Mouse (Mus musculus) brown adipose tissue, adult 24 weeks (tissue): ENCODE measurements around the gene Tmem252. TPM values are rescaled to one million over a fixed set of nuclear protein-coding genes. Genes with fewer than 3 reads are reported as not detected.

Experiments
- H3K27ac ChIP-seq: fragments of 200-500 bp; replicated peaks from 2 replicates; pipeline ENCODE4 v1.5.1; 2012; ENCODE audit warnings: low read depth, mild to moderate bottlenecking, low read length
- H3K4me1 ChIP-seq: fragments of 200-500 bp; 2 replicates; pipeline ENCODE4 v1.6.1; 2012; ENCODE audit warnings: low read length, mixed read lengths; ENCODE audit not compliant: control insufficient read depth, insufficient read depth, insufficient read length
- H3K4me3 ChIP-seq: fragments of 200-500 bp; 2 replicates; pipeline ENCODE4 v1.5.1; 2012; ENCODE audit warnings: low read depth, mild to moderate bottlenecking, low read length, moderate library complexity; ENCODE audit not compliant: insufficient read depth
- polyA plus RNA-seq: library from polyadenylated mRNA; stranded (reverse); fragments of >200 nt; gene quantifications from 2 replicates; pipeline ENCODE4 v1.2.4, GENCODE M21; 2012; ENCODE audit not compliant: missing spikeins, insufficient read depth, insufficient read length

The Tmem252 gene
- polyA plus RNA-seq = not detected in 2 replicates

- peak within 1 kb of the TSS; percentile 14; the same call in 1 of the 2 replicates for H3K4me3 ChIP-seq
- H3K27ac ChIP-seq = peak within 1 kb of the TSS; percentile 64
- peaks cover 12% of the 10 kb centered on the region; the same call in 1 of the 2 replicates for H3K4me1 ChIP-seq
Measured at GRCm38 (mm10) chr19:24673762-24674161, at the start of gene Tmem252. Gene Tmem252, plus strand, starts transcription at chr19:24674008.

- H3K4me1 ChIP-seq = no peaks in the 10 kb centered on the region
- no peak overlapping the region for H3K27ac ChIP-seq
- no peak overlapping the region for H3K4me3 ChIP-seq
Measured at GRCm38 (mm10) chr19:24628049-24628448, 45.8 kb upstream of the Tmem252 start.

- Histone ChIP-seq H3K4me3 (no peak overlapping the region), H3K4me1 (no peaks in the 10 kb centered on the region), H3K27ac (no peak overlapping the region)
Measured at GRCm38 (mm10) chr19:24633008-24633407, 40.8 kb upstream of the Tmem252 start.

DNA sequence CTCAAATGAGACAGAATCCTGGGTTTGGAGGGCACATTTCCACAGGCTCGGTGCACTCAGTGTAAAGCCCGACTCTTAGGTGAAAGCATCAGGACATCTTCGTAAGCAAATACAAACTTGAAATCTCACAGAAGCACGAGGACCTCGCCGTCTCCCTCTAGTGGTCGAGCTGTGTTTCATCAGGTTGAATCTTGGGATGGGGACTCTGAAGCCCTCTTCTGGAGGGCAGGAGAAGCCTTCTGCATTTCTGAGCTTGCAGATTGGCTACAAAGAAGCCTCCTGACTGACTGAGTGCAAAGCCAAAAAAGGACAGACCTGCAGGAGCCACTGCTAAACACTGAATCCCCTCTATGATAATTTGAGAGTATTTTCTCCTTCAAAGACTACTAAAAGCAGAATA, 39.2 kb upstream of the Tmem252 start:
- H3K4me1 ChIP-seq = no peaks in the 10 kb centered on the region
- no peak overlapping the region for H3K4me3 ChIP-seq
- no peak overlapping the region for H3K27ac ChIP-seq

GRCm38 (mm10) chr19:24636616-24637015, 37.2 kb upstream of the Tmem252 start:
- Histone ChIP-seq H3K4me3 (no peak overlapping the region), H3K27ac (no peak overlapping the region), H3K4me1 (no peaks in the 10 kb centered on the region)

DNA sequence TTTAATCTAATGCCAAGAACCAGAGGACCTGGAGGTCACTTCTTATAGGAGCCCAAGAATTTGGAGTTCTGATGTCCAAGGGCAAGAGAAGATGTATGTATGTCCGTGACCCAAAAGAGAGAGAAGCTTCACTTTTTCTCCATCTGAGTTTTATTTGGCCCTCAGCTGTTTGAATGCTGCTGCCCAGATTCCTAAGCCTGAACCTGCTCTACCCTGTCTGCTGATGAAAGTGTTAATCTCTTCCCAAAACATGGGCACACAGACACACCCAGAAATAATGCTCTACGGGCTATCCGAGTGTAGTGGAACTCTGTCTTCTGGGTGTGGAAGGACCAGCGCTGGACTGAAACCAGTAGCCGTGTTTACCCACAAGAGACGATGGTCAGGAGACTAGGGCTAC, 35.8 kb upstream of the Tmem252 start:
- H3K4me3 ChIP-seq = no peak overlapping the region
- H3K27ac ChIP-seq = no peak overlapping the region
- no peaks in the 10 kb centered on the region for H3K4me1 ChIP-seq

DNA sequence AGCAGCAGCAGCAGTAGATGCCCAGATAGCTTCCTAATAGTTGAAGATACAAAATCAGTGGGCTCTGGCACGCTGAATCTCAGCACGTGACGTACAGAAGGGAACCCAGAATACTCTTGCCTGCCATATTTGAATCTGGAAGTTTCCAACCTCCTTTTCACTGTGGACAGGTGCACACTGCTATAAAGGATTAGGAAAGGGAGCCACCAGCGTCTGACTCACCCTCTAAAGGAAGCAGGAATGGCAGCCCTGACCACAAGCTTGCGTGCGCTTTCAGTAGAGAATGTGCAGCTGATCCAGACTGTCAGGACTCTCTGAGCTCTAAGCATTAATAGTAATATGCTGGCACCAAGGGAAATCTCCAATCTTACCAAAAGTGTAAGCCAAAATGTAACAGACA, 32.8 kb upstream of the Tmem252 start:
- Histone ChIP-seq H3K27ac (no peak overlapping the region), H3K4me1 (no peaks in the 10 kb centered on the region), H3K4me3 (no peak overlapping the region)

- H3K27ac ChIP-seq = no peak overlapping the region
- no peak overlapping the region for H3K4me3 ChIP-seq
- H3K4me1 ChIP-seq = no peaks in the 10 kb centered on the region; the same call in 1 of the 2 replicates
Measured at GRCm38 (mm10) chr19:24644971-24645370, 28.8 kb upstream of the Tmem252 start.

DNA sequence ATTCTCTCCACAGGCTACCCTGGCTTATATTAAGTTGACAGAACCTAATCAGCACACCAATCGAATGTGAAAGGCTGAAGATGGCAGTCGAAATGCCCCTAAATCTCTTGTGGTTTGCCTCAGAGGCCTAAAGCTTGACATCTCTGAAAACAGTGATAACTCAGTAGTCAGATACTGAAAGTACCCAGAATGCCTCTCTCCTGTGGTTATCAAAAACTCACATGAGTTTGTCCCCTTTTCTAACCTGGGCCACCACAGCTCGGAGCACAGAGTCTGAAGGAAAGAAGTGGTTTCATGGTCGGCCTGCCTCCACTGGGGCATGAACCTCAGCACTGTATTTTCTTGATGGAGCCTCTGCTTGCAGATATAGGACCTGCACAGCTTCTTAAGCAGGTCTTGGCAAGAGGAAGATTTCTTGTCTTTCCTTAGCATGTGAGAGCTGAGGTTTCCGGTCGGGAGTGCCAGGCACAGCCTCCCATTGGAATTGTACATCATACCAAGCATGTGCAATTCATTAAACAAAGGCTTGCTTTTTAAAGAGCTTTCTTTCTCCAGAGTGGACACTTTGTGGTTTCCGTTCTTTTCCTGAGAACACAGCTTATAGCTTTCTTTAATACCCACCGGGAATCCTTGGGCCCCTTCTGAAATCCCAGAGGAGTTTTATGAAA, 27.5 kb upstream of the Tmem252 start:
- Histone ChIP-seq H3K4me3 (no peak overlapping the region), H3K27ac (0 out of 2 replicates have a peak overlapping the region, but pooled peaks have one; percentile 11), H3K4me1 (no peaks in the 10 kb centered on the region; the same call in 1 of the 2 replicates)

- H3K27ac ChIP-seq = no peak overlapping the region
- H3K4me1 ChIP-seq = no peaks in the 10 kb centered on the region; the same call in 1 of the 2 replicates
- H3K4me3 ChIP-seq = no peak overlapping the region
Measured at GRCm38 (mm10) chr19:24648016-24648415, 25.8 kb upstream of the Tmem252 start.

- no peaks in the 10 kb centered on the region; the same call in 1 of the 2 replicates for H3K4me1 ChIP-seq
Measured at GRCm38 (mm10) chr19:24650428-24650827, 23.4 kb upstream of the Tmem252 start.

DNA sequence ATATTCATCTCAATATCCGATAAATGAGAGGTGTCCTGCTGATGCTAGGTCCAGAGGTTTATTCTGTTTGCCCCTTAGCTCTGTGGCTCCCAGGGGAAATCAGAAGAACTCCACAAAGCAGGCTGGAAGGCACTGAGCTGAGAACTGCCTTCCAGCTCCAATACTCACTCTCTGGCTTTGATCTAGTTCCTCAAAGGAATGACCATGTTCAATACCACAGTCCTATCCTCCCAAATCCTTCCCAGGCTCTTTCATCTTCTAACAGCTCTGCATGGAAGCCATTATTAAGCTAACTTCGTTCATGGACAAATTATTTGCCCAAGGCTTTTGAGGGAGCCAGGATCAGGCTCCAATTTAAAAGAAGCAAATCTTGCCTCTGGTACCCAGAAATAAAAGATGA, 22.2 kb upstream of the Tmem252 start:
- H3K4me1 ChIP-seq = no peaks in the 10 kb centered on the region; the same call in 1 of the 2 replicates
- H3K27ac ChIP-seq = no peak overlapping the region
- H3K4me3 ChIP-seq = no peak overlapping the region

More at GRCm38 (mm10) chr19:24650428-24650827, 23.4 kb upstream of the Tmem252 start:
- H3K4me3 ChIP-seq = no peak overlapping the region
- no peak overlapping the region for H3K27ac ChIP-seq

DNA sequence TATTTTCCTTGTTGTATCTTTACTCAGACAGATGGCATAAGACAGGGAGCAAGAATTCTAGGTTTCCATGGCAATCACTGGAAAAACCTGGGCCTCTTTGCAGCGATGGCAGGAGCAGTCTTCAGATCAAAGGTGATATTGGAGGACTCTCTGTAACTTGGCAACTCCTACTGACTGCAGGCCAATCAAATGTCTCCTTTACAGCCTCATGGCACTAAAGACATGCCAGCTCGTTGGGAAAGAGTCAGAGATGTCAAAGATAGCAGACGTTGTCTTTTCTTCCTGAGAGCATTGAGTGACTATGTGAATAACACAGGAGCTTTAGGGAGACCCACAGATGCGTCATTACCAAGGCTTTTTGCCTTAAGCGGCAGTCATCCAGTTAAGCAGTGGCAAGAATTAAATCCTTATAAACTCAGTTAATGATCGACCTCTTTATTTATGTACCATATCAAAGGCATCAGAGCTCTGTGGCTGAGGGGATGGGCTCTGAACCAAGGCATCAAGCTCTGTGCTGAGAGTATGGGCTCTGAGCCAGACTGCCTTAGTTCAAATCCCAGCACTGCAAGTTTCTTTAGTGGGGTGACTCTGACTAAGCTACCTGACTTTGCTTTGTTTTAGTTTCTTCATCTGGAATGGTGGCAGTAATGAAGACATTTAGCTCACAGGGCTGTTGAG, 21.3 kb upstream of the Tmem252 start:
- Histone ChIP-seq H3K4me3 (no peak overlapping the region), H3K27ac (no peak overlapping the region), H3K4me1 (no peaks in the 10 kb centered on the region)

- no peak overlapping the region for H3K4me3 ChIP-seq
- no peak overlapping the region for H3K27ac ChIP-seq
- no peaks in the 10 kb centered on the region for H3K4me1 ChIP-seq
Measured at GRCm38 (mm10) chr19:24653230-24653799, 20.5 kb upstream of the Tmem252 start.

DNA sequence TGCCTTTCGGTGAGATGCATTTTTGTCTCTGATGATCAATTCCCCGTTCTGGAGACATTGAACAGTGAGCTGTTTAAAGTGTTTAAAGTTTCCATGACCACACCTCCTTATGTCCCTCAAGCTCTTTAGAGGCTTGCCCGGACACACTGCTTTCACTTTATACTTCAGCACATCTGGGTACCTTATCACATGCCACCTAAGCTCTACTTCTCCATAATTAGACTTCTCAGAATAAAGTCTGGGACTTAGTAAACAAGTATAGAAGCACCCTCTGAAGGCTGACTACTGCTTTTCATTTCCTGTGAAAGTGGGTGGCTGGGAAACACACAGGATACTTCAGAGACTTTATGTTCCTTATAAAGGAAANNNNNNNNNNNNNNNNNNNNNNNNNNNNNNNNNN, 16.8 kb upstream of the Tmem252 start:
- no peaks in the 10 kb centered on the region for H3K4me1 ChIP-seq
- H3K4me3 ChIP-seq = no peak overlapping the region
- no peak overlapping the region for H3K27ac ChIP-seq
